Mouse (Mus musculus): ENCODE results near the gene Pex16.
A peak's percentile ranks its signal among the peaks of the same experiment; 100 is the strongest.
"Not testable (repeated sequence)": the region's sequence is repeated elsewhere in the genome, so short reads cannot be mapped to it uniquely, and the experiment has no call there.

Gene Pex16

DNA sequence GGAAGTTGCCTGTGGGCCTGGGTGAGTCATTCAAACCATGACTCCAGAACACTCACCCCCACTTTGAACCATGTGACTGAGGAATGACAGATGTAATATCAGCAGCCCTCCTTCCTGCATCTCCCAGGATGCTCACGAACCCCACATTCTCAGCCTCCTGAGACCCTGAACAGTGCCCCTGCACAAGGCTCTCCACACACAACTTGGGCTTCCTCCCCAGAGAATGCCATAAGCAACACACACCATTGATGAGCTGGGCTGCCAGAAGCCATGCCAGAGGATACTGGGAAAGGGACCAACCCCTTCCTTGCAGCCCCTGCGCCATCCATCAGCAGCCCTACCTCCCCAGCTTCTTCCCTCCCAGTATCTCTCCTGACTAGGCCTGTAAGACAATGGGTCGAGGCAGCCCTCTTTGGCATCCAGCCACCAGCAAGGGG, 13.6 kb downstream of the Pex16 start:
- DNase-seq (ENCODE audit: low read depth, low spot score): no peak

DNA sequence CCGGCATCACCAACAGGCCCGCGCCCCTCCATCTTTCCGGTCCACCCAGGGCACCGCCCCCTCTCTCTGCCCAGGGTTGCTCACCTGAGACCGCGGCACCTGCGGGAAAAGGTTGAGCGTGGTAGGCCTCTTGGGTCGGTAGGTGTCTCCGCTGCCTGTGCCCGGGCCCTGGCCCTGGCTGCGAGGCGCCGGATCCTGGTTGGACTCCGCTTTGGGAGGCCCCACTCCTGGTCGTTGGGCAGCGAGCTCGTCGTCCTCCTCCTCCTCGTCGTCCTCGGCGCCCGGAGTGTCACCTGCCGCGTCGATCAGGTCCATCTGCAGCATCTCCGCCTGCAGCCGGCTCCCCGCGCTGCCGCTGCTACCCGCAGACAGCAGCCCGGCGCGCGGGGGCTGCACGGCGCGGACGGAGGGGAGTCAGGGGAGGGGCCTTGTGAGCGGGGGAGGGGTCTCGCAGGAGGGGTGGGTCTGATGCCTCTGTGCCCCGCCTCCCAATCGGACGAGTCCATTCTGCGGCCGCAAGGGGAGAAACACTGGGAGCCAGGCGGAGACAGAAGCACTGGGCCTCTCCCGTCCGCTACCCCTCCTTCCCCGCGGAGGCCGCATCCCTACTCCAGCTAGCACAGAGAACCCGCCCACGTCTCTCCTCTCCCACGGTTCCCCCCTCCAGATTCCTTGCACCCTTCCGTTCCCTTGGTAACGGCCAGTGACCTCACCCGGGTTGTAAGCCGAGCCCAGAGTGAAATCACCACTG, 14.6 kb downstream of the Pex16 start:
- peak; percentile 99 for DNase-seq (ENCODE audit: low read depth, low spot score)

DNA sequence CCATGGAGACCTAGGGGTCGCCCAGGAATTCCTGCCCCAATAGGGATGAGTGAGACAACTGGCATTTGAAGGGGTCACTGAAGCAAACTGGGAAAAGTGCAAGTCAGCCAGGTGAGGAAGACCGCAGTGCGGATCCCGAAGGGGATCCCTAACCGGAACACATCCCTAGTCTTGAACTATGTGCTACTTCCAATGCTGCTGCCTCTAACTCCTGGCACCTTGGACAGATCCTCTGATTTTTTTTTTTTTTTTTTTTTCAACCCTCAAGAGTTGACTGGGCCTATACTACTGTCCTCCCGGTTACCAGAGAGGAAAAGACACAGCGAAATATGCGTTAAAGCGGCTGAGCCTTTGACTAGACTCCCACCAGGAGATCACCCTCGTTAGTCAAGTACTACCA, 15.2 kb downstream of the Pex16 start:
- no peak for DNase-seq (ENCODE audit: low read depth, low spot score)

DNA sequence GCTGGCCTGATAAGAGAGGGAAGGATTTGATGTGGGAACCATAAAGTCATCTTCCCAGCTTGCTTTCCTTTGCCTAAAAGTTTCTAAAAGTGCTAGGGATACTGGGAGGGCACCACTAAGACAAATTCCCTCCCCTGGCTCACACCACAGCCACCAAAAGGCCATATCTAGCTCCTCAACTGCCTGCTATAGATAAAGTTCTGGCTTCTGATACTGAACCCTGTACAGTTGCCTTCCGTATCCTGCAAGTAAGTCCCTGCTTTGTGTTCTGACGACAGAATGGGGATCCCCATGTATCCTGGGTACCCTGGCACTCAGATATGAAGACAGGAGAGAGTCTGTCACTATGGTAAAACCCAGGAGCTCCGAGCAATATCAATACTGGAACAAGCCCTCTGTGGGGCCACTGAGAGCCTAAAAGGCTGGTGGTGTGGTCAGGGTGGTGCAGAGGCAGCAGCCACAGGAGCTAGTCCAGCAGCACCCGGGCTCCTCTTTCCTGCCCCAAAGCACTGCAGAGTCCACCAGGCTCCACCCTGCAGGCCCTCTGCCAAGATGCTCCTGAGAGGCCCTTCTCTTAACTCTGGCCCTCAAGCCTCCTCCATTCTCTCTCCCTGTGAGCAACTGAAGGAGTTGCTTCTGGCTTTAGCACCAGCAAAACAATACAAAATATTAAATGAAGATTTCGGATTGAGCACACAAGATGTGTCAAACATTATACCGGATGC, 15.9 kb downstream of the Pex16 start:
- no peak for DNase-seq (ENCODE audit: low read depth, low spot score)

DNA sequence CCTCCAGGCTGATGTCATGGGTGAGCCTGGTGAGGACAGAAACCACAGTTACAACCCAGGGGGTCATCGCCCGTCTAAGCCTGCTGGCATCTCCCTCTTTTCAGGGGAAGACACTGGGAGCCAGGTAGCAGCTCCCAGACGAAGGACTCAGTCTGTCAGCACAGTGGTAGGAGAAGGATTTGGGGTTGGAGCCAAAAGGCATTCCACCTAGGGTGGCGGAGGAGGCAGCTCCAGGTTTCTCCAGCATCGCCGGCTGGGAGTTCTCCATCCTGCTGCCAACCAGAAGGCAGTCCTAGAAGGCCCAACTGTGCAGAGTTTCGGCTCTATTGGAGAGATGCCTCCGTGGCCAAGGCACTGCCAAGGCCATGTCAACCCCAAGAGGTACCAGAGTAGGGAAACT, 16.6 kb downstream of the Pex16 start:
- DNase-seq (ENCODE audit: low read depth, low spot score): no peak

DNA sequence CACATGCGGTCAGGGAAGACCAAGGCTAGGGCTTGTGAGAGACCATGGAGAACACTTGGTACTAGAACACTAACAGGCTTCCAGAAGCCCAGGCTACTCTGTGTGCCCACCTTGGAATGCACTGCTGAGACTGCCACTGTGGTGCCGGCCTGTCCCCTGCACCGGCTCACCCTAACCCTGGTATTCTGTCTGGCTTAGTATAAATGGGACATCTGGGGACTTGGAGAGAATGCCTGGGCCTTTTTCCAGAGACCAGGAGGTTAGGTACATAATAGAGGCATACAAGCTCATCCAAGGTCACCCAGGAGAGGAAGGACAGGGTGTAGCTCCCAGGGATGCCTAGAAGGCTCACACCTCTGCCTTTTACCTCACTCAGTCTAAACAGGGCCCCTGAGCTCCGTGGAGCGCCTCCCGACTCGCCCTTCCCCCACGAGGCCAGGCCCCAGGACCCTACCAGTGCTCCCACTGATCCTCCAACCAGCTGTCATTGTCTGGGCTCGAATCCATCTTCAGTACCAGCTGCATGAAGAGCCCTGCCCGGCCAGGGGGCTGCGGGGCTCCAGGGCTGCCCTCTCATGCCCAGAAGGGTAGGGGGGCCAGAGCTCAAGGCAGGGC, 17.3 kb downstream of the Pex16 start:
- peak; percentile 33 for DNase-seq (ENCODE audit: low read depth, low spot score)

DNA sequence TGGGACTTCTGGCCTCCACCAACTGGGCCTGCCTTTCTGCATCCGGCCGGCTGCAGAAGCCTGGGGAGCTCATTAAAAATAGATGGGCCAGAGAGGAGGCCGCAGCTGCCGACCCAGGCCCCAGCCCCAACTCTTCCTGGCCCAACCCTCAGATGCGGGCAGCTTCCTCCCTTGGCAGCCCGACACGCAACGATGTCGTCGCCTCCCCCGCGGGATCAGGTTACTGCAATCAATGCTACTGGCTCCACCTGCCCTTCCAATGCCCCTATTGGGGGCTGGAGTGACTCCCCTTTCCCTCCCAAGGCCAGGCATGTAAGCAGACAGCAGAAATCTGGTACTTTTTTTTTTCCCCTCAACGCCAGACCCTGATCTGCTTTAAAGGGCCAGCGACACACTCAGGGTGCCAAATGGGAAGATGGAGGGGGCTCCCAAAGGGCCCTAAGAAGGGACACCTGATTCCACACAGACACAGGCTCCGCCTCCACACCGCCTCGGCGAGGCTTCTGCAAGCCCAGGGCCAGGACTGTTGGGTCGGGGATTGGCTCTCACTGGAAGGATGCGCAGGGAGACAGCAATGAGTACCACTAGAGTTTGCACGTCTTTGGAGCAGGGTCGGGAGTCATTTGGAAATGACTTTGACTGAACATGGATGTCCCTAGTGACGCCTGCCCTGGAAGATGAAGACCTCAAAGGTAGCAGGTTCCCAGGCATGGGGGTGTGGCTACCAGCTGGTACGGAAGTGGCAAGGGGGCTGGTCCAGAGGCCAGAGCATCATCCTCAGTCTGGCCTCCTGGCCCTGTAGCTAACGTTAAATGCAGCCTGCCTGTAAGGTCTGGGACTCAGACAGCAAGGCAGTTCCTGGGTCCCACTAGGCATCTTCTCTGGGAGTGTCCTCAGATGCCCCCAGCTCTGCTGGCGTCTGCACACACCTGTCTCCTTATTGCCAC, 18.1 kb downstream of the Pex16 start:
- peak; percentile 76 for DNase-seq (ENCODE audit: low read depth, low spot score)

DNA sequence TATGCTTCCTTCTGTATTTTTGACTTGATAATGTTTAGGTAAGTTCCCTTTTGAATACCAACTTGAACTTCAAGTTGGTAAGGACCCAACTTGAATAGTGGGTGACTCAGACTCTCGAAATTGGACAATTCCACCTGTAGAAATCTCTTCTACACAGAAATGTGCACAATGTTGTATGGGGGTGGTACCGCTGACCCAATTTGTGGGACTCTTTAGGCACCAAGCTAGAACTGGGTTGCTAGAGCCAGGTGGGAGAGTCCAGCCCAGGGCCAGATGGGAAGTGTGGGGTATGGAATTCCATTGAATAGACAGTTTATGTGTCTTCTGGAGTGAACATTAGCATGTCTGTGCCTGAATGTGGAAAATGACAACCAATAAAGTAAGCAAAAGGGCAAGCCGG, 21.1 kb downstream of the Pex16 start:
- DNase-seq (ENCODE audit: low read depth, low spot score): no peak

DNA sequence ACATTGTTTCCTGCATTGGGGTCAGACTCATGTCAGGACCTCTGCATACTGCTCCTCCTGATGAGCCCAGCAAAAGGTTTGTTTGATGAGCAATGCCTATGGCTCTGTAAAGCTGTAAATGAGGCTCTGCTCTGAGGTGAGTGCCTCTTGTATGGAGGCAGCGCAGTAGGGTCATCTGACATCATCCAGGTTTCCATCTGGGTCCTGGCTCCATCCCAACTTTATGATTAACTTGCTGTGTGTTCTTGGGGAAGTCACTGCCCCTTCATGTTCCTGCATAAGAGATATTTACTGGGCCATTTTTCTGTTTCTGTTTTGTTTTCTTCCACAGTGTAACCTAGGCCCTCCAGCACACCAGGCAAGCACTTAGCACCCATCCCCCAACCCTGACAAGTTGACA, 23.0 kb downstream of the Pex16 start:
- no peak for DNase-seq (ENCODE audit: low read depth, low spot score)

DNA sequence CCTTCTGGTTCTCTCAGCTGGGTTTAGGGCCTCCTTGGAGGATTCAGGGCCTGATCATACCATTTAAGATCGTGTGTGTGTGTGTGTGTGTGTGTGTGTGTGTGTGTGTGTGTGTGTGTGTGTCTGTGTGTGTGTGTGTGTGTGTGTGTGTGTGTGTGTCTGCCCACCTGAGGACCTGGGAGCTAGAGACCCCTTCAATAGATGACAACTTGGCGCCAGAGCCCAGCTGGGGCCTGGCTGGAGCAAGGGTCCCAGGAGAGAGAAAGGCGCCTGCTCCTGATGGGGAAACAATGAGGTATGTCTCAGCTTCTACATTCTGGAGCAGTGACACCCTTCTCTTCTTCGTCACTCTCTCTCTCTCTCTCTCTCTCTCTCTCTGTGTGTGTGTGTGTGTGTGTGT, 25.4 kb downstream of the Pex16 start:
- not testable (repeated sequence) for DNase-seq (ENCODE audit: low read depth, low spot score)

DNA sequence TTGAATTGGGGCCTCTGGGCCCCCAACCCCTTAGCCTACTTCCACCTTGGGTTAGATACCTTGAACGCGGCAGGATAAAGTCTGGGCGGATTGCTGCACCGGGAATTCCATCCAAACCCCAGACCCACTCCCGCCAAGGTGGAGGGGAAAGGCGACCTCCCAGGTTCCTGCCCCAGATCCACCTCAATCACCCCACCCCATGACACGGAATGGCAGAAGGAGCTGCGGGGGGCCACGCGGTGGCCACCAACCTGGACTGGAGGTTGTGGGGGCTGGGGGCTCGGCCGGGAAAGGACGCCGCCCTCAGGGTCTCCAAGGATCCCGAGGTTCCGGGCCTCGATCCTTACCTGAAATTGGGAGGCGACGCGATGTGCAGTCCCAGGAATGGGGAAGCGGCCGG, 26.2 kb downstream of the Pex16 start:
- peak; percentile 30 for DNase-seq (ENCODE audit: low read depth, low spot score)

DNA sequence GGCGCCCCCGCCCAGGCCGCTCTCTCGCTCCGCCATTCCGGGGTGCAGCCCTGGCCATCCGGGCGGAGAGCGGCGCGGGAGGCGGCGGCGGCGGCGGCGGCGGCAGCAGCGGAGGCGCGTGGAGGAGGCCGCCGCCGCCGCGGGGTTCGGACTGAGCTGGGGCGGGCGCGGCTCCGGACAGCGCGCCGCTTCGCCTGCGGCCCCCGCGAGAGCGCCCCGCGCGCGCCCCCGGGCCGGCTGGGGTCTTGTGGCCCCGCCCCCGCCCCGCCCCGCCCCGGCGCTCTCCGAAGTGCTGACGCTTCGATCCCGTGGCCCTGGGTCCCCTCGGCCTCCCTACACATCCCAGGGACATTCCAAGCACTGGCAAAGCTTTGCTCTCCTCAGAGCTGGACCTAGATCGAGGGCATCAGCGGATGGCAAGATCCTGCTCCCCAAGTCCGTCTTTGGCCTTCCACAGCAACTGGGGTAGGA, 26.6 kb downstream of the Pex16 start, which contains the start of gene Mapk8ip1:
TSS of gene Mapk8ip1 (minus strand) at position 173 of the 471 bp plus-strand sequence.
- DNase-seq (ENCODE audit: low read depth, low spot score): peak; percentile 54

DNA sequence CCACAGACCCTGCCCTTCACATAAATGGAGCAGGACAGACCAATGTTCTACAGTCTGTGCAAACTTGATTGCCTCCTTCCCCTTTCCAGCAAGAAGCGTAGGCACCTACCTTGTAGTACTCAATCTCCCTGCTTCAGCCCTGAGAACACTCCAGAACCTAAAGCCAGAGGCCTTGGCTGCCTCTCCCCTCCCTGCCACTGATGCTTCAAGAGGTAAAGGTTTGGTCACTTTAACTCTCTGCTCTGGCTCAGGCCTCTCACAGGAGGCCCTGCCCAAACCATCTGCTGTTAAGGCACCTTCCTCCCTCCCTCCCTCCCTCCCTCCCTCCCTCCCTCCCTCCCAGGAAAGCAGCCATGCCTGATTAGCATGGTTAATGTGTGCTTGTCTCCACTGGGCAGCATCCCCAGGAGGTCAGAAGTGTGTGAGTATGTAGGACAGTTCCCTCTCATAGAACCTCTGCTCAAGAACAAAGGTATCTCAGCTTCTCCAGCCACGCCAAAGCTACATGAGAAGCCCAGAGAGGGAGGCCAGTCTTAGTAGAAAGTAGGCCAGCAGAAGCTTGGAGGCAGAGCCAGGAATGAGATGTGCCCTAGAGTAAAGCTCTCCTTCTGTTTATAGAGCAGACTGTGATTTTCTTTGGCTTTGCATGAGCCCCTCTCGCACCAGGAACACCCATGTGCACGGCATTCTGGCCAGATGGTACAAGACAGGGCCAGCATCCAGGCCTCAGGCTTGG, 28.3 kb downstream of the Pex16 start:
- DNase-seq (ENCODE audit: low read depth, low spot score): no peak

DNA sequence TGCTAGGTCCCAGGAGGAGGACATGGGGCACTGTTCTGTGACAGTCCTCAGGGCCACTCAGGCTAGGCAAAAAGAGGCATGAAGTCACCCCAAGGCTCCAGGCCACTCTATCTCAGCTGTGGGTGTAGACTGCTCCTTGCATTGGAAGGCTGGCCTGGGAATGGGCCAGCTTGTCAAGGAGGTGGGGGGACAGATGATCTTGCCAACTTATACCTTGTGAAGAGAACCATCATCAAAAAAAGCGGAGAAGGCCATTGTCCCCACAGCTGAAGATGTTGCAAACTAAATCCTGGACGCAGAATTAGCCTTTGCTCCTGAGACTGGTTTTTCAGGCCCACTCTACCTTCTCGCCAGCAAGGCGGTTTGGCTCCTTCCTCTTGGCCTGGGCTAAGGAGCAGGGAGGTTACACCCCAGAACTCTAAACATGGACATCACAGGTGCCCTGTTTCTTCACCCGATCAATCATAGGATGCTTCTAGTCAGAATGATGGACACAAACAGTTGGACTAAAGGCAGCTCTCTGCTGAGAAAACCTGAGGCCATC, 29.4 kb downstream of the Pex16 start:
- no peak for DNase-seq (ENCODE audit: low read depth, low spot score)

DNA sequence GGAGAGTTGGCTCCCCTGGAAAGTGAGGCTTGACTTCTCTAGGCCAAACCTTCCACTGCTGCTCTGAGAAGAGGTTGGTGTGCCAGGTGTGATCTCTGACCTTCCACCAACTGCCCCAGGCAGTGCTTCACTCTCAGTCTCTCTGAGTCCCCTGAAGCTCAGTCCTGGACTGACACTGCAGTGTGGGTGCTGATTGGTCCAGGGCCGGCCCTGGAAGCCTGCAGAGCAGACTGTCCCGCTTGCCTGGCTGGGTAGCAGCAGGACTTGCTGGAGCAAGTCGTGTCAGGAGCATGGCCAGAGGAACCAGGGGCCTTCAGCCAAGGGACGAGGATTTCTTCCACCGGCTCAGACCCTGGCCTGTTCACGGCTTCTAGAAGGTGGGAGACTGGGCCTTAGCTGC, 30.3 kb downstream of the Pex16 start:
- DNase-seq (ENCODE audit: low read depth, low spot score): no peak

DNA sequence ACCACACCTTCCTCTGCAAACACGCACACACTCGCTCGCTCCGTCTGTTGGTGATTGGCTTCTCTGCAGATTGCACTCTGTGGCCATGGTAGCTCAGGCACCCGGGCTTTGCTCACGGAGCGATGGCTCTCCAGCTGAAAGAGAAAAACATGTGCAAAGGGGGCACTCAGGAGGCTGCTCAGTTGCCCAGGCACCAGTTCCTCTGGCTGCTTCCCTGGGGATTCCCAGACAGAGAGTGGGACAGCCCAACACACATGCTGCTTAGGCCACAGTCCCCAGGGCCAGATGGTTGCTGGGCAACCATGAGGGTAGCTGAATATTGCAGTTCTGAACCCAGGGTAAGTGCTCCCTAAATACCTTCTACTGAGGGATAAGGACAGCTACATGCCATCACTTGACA, 31.2 kb downstream of the Pex16 start:
- DNase-seq (ENCODE audit: low read depth, low spot score): no peak

DNA sequence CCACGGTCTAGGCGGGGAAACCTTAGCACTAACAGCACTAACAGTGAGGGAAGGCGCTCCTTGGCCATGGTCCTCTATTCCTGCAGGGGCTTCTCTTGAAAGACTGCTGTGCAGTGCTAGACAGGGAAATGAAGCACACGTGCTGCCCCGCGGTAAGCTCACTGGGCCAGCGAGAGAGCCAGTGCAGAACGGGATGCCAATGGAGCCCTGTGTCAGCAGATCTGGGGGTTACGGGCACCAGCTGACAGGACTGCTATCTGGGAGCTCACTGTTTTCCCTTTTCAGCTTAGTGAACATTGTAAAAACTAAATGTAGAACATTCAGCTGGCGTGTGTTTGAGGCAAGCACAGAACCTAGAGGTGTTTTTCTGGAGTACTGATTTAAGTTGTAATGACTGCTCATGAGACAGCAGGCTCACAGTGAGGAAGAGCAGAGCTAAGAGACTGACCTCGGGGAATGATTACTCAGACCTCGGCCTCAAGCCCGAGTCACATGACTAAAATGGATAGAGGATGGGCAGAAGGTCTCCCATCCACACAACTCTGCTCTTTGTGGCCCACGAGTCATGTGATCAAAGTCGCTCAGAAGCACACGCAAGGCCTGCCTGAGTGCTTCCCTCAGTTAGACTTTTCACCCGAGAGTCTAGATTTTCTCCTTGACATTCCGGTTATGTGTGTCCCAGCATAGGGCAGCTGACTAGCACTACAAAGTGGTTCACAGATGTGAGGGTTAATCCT, 34.0 kb downstream of the Pex16 start:
- no peak for DNase-seq (ENCODE audit: low read depth, low spot score)

DNA sequence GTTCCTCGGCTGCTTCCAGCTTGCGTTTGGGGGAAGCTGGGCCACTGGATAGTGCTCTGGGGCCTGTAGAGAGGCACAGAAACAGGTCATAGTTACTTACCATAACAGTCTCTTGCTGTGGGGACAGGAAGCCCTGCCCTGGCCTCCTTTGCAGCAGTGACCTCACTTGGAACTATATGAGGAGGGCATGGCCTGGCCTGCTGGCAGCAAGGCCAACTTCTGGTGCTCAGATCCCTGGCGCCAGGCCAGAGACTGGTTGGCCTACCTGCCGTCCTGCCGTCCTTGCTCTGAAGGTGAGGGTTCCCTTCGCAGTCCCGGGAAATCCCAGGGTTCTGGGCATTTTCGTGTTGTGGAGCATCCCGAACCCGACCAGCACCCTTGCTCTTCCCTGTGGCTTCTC, 37.2 kb downstream of the Pex16 start:
- DNase-seq (ENCODE audit: low read depth, low spot score): no peak

DNA sequence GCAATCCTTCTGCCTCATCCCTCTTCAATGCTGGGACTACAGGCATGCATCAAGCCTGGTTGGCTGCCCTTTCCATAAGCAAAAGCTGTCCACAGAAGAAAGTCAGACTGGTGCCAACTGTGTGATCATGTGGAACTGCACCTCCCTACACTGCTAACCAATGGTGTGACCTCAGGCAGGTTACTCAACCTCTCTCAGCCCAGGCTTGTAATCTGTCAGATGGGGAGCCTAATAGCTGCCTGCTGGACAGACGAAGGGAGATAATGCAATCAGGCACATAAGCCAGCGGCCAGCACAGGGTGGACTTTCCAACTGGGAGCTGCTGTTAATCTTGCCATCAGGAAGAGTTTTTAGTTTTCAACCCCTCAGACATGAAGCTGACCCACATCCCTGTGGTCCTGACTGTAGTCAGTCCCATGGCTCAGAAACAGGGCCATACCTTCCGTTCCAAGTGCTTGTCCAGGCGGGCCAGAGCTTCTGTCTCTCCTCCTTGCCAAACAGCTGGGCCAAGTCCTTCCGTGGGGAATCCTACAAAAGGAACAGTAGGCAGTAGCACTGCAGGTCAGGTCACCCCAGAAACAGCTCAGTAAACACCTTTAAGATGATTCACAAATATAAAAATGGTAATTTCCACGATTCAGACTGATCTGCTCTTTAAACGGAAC, 47.4 kb downstream of the Pex16 start:
- no peak for DNase-seq (ENCODE audit: low read depth, low spot score)
